Mouse (Mus musculus) MEL (cell line): ENCODE measurements around the gene Traf2.
A peak's percentile ranks its signal among the peaks of the same experiment; 100 is the strongest.

Source experiments
- CHD2 ChIP-seq: IDR thresholded peaks from 2 replicates; pipeline ENCODE4 v1.6.1; 2011; ENCODE audit warnings: low read length, improper control_type of control experiment
- CTCF ChIP-seq, 3 experiments: IDR thresholded peaks in 2 of 3; conservative IDR thresholded peaks in 1 of 3; 2 replicates each; pipeline ENCODE4 v1.5.1; 2011 to 2012; ENCODE audit warnings: low read length in 3 of 3, low read depth in 2 of 3, mild to moderate bottlenecking in 2 of 3, improper control_type of control experiment in 1 of 3, inconsistent platforms in 1 of 3, mixed read lengths in 1 of 3, moderate library complexity in 1 of 3; ENCODE audit not compliant: control insufficient read depth in 1 of 3, insufficient read depth in 1 of 3, poor library complexity in 1 of 3, severe bottlenecking in 1 of 3
- KAT2A ChIP-seq: conservative IDR thresholded peaks from 2 replicates; pipeline ENCODE4 v1.6.1; 2012; ENCODE audit warnings: low read depth, low read length, improper control_type of control experiment, inconsistent platforms
- MAFK ChIP-seq: IDR thresholded peaks from 2 replicates; pipeline ENCODE4 v1.6.1; 2011; ENCODE audit warnings: low read depth, mild to moderate bottlenecking, low read length, improper control_type of control experiment, borderline replicate concordance
- MAZ ChIP-seq: IDR thresholded peaks from 2 replicates; pipeline ENCODE4 v1.6.1; 2012; ENCODE audit warnings: low read depth, mild to moderate bottlenecking, inconsistent platforms, low read length, improper control_type of control experiment
- MEF2A ChIP-seq: IDR thresholded peaks from 2 replicates; pipeline ENCODE4 v1.6.1; 2014; ENCODE audit warnings: low read depth, mild to moderate bottlenecking, inconsistent platforms, low read length, improper control_type of control experiment; ENCODE audit not compliant: poor library complexity, insufficient replicate concordance, severe bottlenecking; ENCODE audit errors: extremely low read depth
- NRF1 ChIP-seq: IDR thresholded peaks from 2 replicates; pipeline ENCODE4 v1.6.1; 2014; ENCODE audit warnings: low read depth, mild to moderate bottlenecking, inconsistent platforms, low read length, improper control_type of control experiment, moderate library complexity; ENCODE audit not compliant: poor library complexity, insufficient read depth, severe bottlenecking
- POLR2A ChIP-seq, 2 experiments: IDR thresholded peaks; 2 replicates each; pipeline ENCODE4 v1.6.1; 2011 to 2012; ENCODE audit warnings: low read length in 2 of 2, mild to moderate bottlenecking in 2 of 2, control low read depth in 1 of 2, improper control_type of control experiment in 1 of 2, low read depth in 1 of 2, moderate library complexity in 1 of 2; ENCODE audit not compliant: control insufficient read depth in 1 of 2, insufficient read depth in 1 of 2, poor library complexity in 1 of 2
- POLR2AphosphoS2 ChIP-seq: IDR thresholded peaks from 2 replicates; pipeline ENCODE4 v1.6.1; 2011; ENCODE audit warnings: low read length, improper control_type of control experiment
- SIN3A ChIP-seq: IDR thresholded peaks from 2 replicates; pipeline ENCODE4 v1.6.1; 2012; ENCODE audit warnings: low read length, improper control_type of control experiment, inconsistent platforms
- USF2 ChIP-seq, 2 experiments: IDR thresholded peaks; 2 replicates each; pipeline ENCODE4 v1.6.1; 2011 to 2012; ENCODE audit warnings: improper control_type of control experiment in 2 of 2, low read length in 2 of 2, borderline replicate concordance in 1 of 2, inconsistent platforms in 1 of 2, low read depth in 1 of 2, mild to moderate bottlenecking in 1 of 2; ENCODE audit not compliant: insufficient read depth in 1 of 2
- ZC3H11A ChIP-seq: IDR thresholded peaks from 2 replicates; pipeline ENCODE4 v1.6.1; 2012; ENCODE audit warnings: low read depth, mild to moderate bottlenecking, inconsistent platforms, low read length, improper control_type of control experiment
- ZKSCAN1 ChIP-seq: IDR thresholded peaks from 2 replicates; pipeline ENCODE4 v1.6.1; 2012; ENCODE audit warnings: low read depth, mild to moderate bottlenecking, inconsistent platforms, low read length, improper control_type of control experiment, moderate library complexity
- ZNF384 ChIP-seq: IDR thresholded peaks from 2 replicates; pipeline ENCODE4 v1.6.1; 2012; ENCODE audit warnings: low read depth, mild to moderate bottlenecking, inconsistent platforms, low read length, improper control_type of control experiment

DNA sequence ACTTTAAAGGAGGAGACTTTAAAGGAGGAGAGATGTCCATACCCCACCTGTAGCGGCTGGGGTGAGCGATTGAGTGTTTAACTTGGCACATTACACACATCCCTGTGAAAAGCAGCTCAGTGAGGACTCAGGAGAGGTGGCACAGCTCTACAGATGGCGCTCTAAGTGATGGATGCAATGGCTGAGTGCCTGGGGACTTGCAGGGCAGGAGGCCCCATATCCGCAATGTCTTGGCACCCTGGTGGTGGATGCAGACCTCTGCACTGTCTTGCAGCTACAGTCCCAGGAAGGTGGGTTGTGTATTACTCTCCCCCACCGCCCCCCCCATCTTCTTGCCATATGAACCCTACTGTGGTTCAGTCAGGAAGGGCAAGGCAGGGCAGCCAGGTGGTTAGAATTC, 39.8 kb downstream of the Traf2 start:
- TF ChIP-seq POLR2A (IDR thresholded peaks at IDR 0.05; ENCODE audit: control insufficient read depth in 1 of 2, insufficient read depth in 1 of 2, low read depth in 1 of 2, low read length in 2 of 2, poor library complexity in 1 of 2): no peak
- TF ChIP-seq CTCF (IDR thresholded peaks at IDR 0.05 in 2 of 3, conservative IDR thresholded peaks at IDR 0.05 in 1 of 3; ENCODE audit: control insufficient read depth in 1 of 3, insufficient read depth in 1 of 3, low read depth in 2 of 3, low read length in 3 of 3, poor library complexity in 1 of 3, severe bottlenecking in 1 of 3): peak in 2 of 3 experiments; percentile 17 to 39; a peak in 3 of 6 replicates
- TF ChIP-seq NRF1: no peak
- no peak for TF ChIP-seq CHD2
- TF ChIP-seq USF2 (IDR thresholded peaks at IDR 0.05; ENCODE audit: borderline replicate concordance in 1 of 2, insufficient read depth in 1 of 2, low read depth in 1 of 2, low read length in 2 of 2): no peak
- no peak for TF ChIP-seq ZC3H11A
- no peak for TF ChIP-seq SIN3A
- TF ChIP-seq ZNF384: no peak
- TF ChIP-seq POLR2AphosphoS2: no peak
- no peak for TF ChIP-seq KAT2A
- no peak for TF ChIP-seq MEF2A
- TF ChIP-seq MAZ: no peak
- TF ChIP-seq ZKSCAN1: no peak
- no peak for TF ChIP-seq MAFK
